Mouse (Mus musculus) embryonic facial prominence, embryonic 15.5 days (tissue): ENCODE measurements around the gene Picalm. TPM values are rescaled to one million over a fixed set of nuclear protein-coding genes. Genes with fewer than 3 reads are reported as not detected.
"Not testable (repeated sequence)": the region's sequence is repeated elsewhere in the genome, so short reads cannot be mapped to it uniquely, and the experiment has no call there.

Experiments
- ATAC-seq: fragments of 200-750 bp; cut with Nextera tagmentation; 2 replicates; pipeline ENCODE4 v1.8.0; 2017; ENCODE audit warnings: low read depth, moderate TSS enrichment; ENCODE audit not compliant: insufficient number of reproducible peaks, low FRiP score, low TSS enrichment
- H3K27ac ChIP-seq: fragments of 300-500 bp; sonication (generic); replicated peaks from 2 replicates; pipeline ENCODE4 v1.5.1; 2015; ENCODE audit warnings: mild to moderate bottlenecking, inconsistent platforms
- H3K27me3 ChIP-seq: fragments of 300-500 bp; sonication (generic); 2 replicates; pipeline ENCODE4 v1.6.1; 2015; ENCODE audit warnings: inconsistent platforms
- H3K36me3 ChIP-seq: fragments of 300-500 bp; sonication (generic); 2 replicates; pipeline ENCODE4 v1.6.1; 2015; ENCODE audit warnings: mild to moderate bottlenecking, inconsistent platforms
- H3K4me1 ChIP-seq: fragments of 300-500 bp; sonication (generic); 2 replicates; pipeline ENCODE4 v1.6.1; 2015; ENCODE audit warnings: inconsistent platforms
- H3K4me2 ChIP-seq: fragments of 300-500 bp; sonication (generic); replicated peaks from 2 replicates; pipeline ENCODE4 v1.6.1; 2015; ENCODE audit warnings: mild to moderate bottlenecking, inconsistent platforms
- H3K4me3 ChIP-seq: fragments of 300-500 bp; sonication (generic); replicated peaks from 2 replicates; pipeline ENCODE4 v1.5.1; 2015; ENCODE audit warnings: mild to moderate bottlenecking, inconsistent platforms
- H3K9ac ChIP-seq: fragments of 300-500 bp; sonication (generic); 2 replicates; pipeline ENCODE4 v1.6.1; 2015; ENCODE audit warnings: inconsistent platforms
- H3K9me3 ChIP-seq: fragments of 300-500 bp; sonication (generic); replicated peaks from 2 replicates; pipeline ENCODE4 v1.6.1; 2016; ENCODE audit warnings: inconsistent platforms
- WGBS: fragments of 180-500 bp; shearing (Covaris S2); methylation state at CpG from one replicate; pipeline ENCODE4 v1.1.7; 2015; 5-methylcytosine and 5-hydroxymethylcytosine counted together
- polyA plus RNA-seq: library from polyadenylated mRNA; unstranded; fragments of >200 nt; fragmentation: Nextera tagmentation; extraction: Ambion mirVana; gene quantifications from 2 replicates; pipeline ENCODE4 v1.2.1, GENCODE M21; 2015

Picalm gene
- polyA plus RNA-seq, 1 experiment from 2014 or later, result 44.7 TPM

- Histone ChIP-seq H3K4me2 (no peak overlapping the region), H3K9me3 (no peaks in the 10 kb centered on the region), H3K4me1 (peaks cover 8% of the 10 kb centered on the region), H3K27me3 (no peaks in the 10 kb centered on the region), H3K9ac (no peak overlapping the region), H3K27ac (no peak overlapping the region), H3K4me3 (no peak overlapping the region), H3K36me3 (no peaks in the 10 kb centered on the region)
- WGBS, result 39% methylated on average over 2 of the region's 2 CpGs
- ATAC-seq, result no peak
Measured at GRCm38 (mm10) chr7:90150311-90150710, 20.3 kb downstream of the Picalm start.

GRCm38 (mm10) chr7:90158034-90158433 lies 28.0 kb downstream of the Picalm start:
- no peaks in the 10 kb centered on the region for H3K4me1 ChIP-seq
- H3K9ac ChIP-seq, result no peak overlapping the region
- H3K36me3 ChIP-seq, result peaks cover 20% of the 10 kb centered on the region
- no peak overlapping the region for H3K27ac ChIP-seq
- no peak overlapping the region for H3K4me3 ChIP-seq
- WGBS, result 94% methylated on average over 2 of the region's 2 CpGs
- no peaks in the 10 kb centered on the region for H3K9me3 ChIP-seq
- H3K4me2 ChIP-seq, result no peak overlapping the region
- ATAC-seq, result no peak
- H3K27me3 ChIP-seq, result no peaks in the 10 kb centered on the region

GRCm38 (mm10) chr7:90160598-90160997 lies 30.6 kb downstream of the Picalm start:
- no peak for ATAC-seq
- Histone ChIP-seq H3K4me3 (no peak overlapping the region), H3K36me3 (peaks cover 25% of the 10 kb centered on the region), H3K27me3 (no peaks in the 10 kb centered on the region), H3K4me2 (no peak overlapping the region), H3K9ac (no peak overlapping the region), H3K27ac (no peak overlapping the region), H3K4me1 (no peaks in the 10 kb centered on the region), H3K9me3 (no peaks in the 10 kb centered on the region)
- WGBS, result 92% methylated on average over 5 of the region's 5 CpGs

- peaks cover 37% of the 10 kb centered on the region for H3K36me3 ChIP-seq
- ATAC-seq, result no peak
- H3K9ac ChIP-seq, result no peak overlapping the region
- H3K4me2 ChIP-seq, result no peak overlapping the region
- no peak overlapping the region for H3K4me3 ChIP-seq
- no peaks in the 10 kb centered on the region for H3K27me3 ChIP-seq
- WGBS, result 92% methylated on average over 1 of the region's 1 CpGs
- H3K4me1 ChIP-seq, result no peaks in the 10 kb centered on the region
- H3K27ac ChIP-seq, result no peak overlapping the region
- H3K9me3 ChIP-seq, result no peaks in the 10 kb centered on the region
Measured at GRCm38 (mm10) chr7:90164276-90164675, 34.3 kb downstream of the Picalm start.

GRCm38 (mm10) chr7:90165970-90166369 lies 36.0 kb downstream of the Picalm start:
- Histone ChIP-seq H3K9me3 (no peaks in the 10 kb centered on the region), H3K27me3 (no peaks in the 10 kb centered on the region), H3K4me1 (no peaks in the 10 kb centered on the region), H3K4me2 (no peak overlapping the region), H3K4me3 (no peak overlapping the region), H3K27ac (no peak overlapping the region), H3K36me3 (peaks cover 32% of the 10 kb centered on the region), H3K9ac (no peak overlapping the region)
- ATAC-seq, result no peak
- 68% methylated on average over 1 of the region's 1 CpGs for WGBS

GRCm38 (mm10) chr7:90167777-90168176 lies 37.8 kb downstream of the Picalm start:
- H3K9ac ChIP-seq, H3K4me1 ChIP-seq, H3K4me3 ChIP-seq, H3K27me3 ChIP-seq, H3K4me2 ChIP-seq, H3K27ac ChIP-seq, ATAC-seq, H3K9me3 ChIP-seq: not testable (repeated sequence)
- peaks cover 22% of the 10 kb centered on the region for H3K36me3 ChIP-seq
- WGBS, result 79% methylated on average over 10 of the region's 10 CpGs

- Histone ChIP-seq H3K27me3 (no peaks in the 10 kb centered on the region), H3K9ac (no peak overlapping the region), H3K4me3 (no peak overlapping the region), H3K4me2 (no peak overlapping the region), H3K27ac (no peak overlapping the region), H3K36me3 (peaks cover 35% of the 10 kb centered on the region), H3K9me3 (no peaks in the 10 kb centered on the region), H3K4me1 (no peaks in the 10 kb centered on the region)
- WGBS, result 92% methylated on average over 1 of the region's 1 CpGs
- no peak for ATAC-seq
Measured at GRCm38 (mm10) chr7:90173778-90174177, 43.8 kb downstream of the Picalm start.

GRCm38 (mm10) chr7:90175576-90175975 lies 45.6 kb downstream of the Picalm start:
- H3K9me3 ChIP-seq, result no peaks in the 10 kb centered on the region
- WGBS, result 84% methylated on average over 2 of the region's 2 CpGs
- no peaks in the 10 kb centered on the region for H3K27me3 ChIP-seq
- H3K27ac ChIP-seq, result no peak overlapping the region
- no peak overlapping the region for H3K9ac ChIP-seq
- no peak for ATAC-seq
- no peaks in the 10 kb centered on the region for H3K4me1 ChIP-seq
- no peak overlapping the region for H3K4me2 ChIP-seq
- peaks cover 45% of the 10 kb centered on the region for H3K36me3 ChIP-seq
- no peak overlapping the region for H3K4me3 ChIP-seq

- H3K27me3 ChIP-seq, result no peaks in the 10 kb centered on the region
- H3K36me3 ChIP-seq, result peaks cover 39% of the 10 kb centered on the region
- ATAC-seq, result no peak
- no peaks in the 10 kb centered on the region for H3K9me3 ChIP-seq
- 96% methylated on average over 1 of the region's 1 CpGs for WGBS
- H3K27ac ChIP-seq, result no peak overlapping the region
- H3K4me1 ChIP-seq, result no peaks in the 10 kb centered on the region
- no peak overlapping the region for H3K4me3 ChIP-seq
- no peak overlapping the region for H3K9ac ChIP-seq
- no peak overlapping the region for H3K4me2 ChIP-seq
Measured at GRCm38 (mm10) chr7:90180635-90181034, 50.6 kb downstream of the Picalm start.

GRCm38 (mm10) chr7:90200251-90200650 lies 70.2 kb downstream of the Picalm start:
- peaks cover 26% of the 10 kb centered on the region for H3K36me3 ChIP-seq
- H3K27me3 ChIP-seq, result no peaks in the 10 kb centered on the region
- no peak overlapping the region for H3K9ac ChIP-seq
- ATAC-seq, result no peak
- H3K4me3 ChIP-seq, result no peak overlapping the region
- no peak overlapping the region for H3K4me2 ChIP-seq
- no peaks in the 10 kb centered on the region for H3K4me1 ChIP-seq
- no peaks in the 10 kb centered on the region for H3K9me3 ChIP-seq
- H3K27ac ChIP-seq, result no peak overlapping the region
- WGBS, result 84% methylated on average over 5 of the region's 5 CpGs

GRCm38 (mm10) chr7:90201877-90202465 lies 72.0 kb downstream of the Picalm start:
- H3K27me3 ChIP-seq, result no peaks in the 10 kb centered on the region
- H3K27ac ChIP-seq, result no peak overlapping the region
- H3K4me1 ChIP-seq, result no peaks in the 10 kb centered on the region
- H3K9ac ChIP-seq, result no peak overlapping the region
- WGBS, result 73% methylated on average over 2 of the region's 2 CpGs
- no peak overlapping the region for H3K4me2 ChIP-seq
- H3K36me3 ChIP-seq, result peaks cover 26% of the 10 kb centered on the region
- no peaks in the 10 kb centered on the region for H3K9me3 ChIP-seq
- H3K4me3 ChIP-seq, result no peak overlapping the region
- no peak for ATAC-seq

GRCm38 (mm10) chr7:90203914-90204313 lies 73.9 kb downstream of the Picalm start:
- Histone ChIP-seq H3K4me3 (no peak overlapping the region), H3K4me1 (no peaks in the 10 kb centered on the region), H3K4me2 (no peak overlapping the region), H3K27me3 (no peaks in the 10 kb centered on the region), H3K9ac (no peak overlapping the region), H3K27ac (no peak overlapping the region), H3K36me3 (peaks cover 33% of the 10 kb centered on the region), H3K9me3 (no peaks in the 10 kb centered on the region)
- no peak for ATAC-seq
- 90% methylated on average over 2 of the region's 2 CpGs for WGBS
